Mouse (Mus musculus) left cerebral cortex, adult 2 months (tissue): ENCODE measurements at regions not wholly inside any gene's neighbourhood (a gene's known extent, or its start where the extent isn't known, plus 50 kb on each side); places are given as distances from the start of the nearest gene placed in this dataset.

ENCODE experiments used
- DNase-seq, 2 experiments: peaks; one replicate each; pipeline ENCODE4 v3.0.0; 2021 to 2022; ENCODE audit warnings: low spot score in 2 of 2, mixed read lengths in 1 of 2; ENCODE audit errors: extremely low spot score in 1 of 2
- H3K27ac ChIP-seq: fragments of 200-600 bp; 2 replicates; pipeline ENCODE4 v1.8.1; 2022
- H3K4me3 ChIP-seq: fragments of 200-600 bp; 2 replicates; pipeline ENCODE4 v1.8.1; 2022
- CTCF ChIP-seq: fragments of 200-600 bp; IDR thresholded peaks from 2 replicates; pipeline ENCODE4 v1.8.1; 2022; ENCODE audit warnings: antibody characterized with exemption, mild to moderate bottlenecking, moderate library complexity
- intact Hi-C: fragments of 180-260 bp; cut with DNase I; formaldehyde crosslinking; loops from one replicate; pipeline ENCODE4 v1.15.1; 2025

GRCm38 (mm10) chr5:62192073-62192472 is 383.5 kb downstream of the G6pd2 start:
- no peak for DNase-seq
- intact Hi-C loops, result no loop called here
- TF ChIP-seq CTCF, result no peak
- Histone ChIP-seq H3K4me3 (no peak overlapping the region), H3K27ac (no peak overlapping the region)

GRCm38 (mm10) chr5:62205384-62205783 is 396.8 kb downstream of the G6pd2 start:
- Histone ChIP-seq H3K4me3 (no peak overlapping the region), H3K27ac (no peak overlapping the region)
- DNase-seq, result no peak
- no peak for TF ChIP-seq CTCF
- intact Hi-C loops, result no loop called here
